Mouse (Mus musculus): ENCODE results near the gene Frat1.
"Not testable (repeated sequence)": the region's sequence is repeated elsewhere in the genome, so short reads cannot be mapped to it uniquely, and the experiment has no call there.

The Frat1 gene

DNA sequence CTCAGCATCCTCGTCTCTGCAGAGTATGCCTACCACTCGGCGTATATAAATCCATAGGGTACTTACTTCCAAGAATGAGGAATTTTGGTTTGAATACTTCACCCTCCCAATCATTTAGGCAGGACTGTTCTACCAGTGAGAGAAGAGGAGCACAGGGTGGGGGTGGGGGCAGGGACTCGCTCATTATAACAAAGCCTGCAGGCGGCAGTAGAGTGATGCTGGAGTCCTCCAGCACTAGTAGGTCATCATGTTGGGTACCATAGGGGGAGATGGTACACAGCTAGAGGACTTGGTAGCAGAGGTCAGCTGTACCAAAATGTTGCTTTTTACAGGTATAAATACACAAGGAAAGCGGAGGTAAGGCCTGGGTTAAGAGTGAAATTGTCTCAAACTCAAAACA, 14.6 kb downstream of the Frat1 start:
- no peak for DNase-seq (ENCODE audit: low spot score)

DNA sequence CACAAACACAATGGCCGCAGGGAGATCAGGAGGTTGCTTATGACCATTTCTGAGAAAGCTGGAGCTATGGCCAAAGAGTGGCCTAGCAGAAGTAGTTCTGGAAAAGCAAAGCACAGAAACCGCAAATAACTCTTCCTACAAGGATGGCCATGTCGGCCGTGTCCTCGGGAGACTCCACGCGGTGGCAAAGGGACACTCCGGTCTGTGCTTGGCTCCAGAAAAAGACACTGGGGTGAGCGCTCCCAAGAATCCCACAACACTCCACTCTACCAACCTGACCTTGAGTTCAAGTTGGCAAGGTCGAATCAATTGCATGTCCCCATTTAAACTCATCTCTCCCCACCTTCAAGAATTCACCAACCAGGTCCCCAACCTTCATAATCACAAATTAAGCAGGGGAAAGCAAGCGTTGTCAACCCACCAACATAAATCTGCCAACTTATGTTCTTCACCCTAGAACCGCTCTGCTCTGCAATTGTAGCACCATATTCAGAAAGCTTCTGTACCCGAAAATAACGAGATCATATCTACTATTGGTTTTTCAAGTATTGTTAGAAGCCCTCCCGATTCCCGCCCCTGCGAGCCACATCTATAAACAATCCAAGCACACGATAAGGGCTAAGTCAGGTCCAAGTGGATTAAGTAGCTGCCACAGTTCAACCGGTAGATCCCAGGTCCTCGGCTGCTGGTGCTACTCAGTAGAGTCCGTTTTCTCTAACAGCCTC, 16.8 kb downstream of the Frat1 start:
- DNase-seq (ENCODE audit: low spot score), result no peak

DNA sequence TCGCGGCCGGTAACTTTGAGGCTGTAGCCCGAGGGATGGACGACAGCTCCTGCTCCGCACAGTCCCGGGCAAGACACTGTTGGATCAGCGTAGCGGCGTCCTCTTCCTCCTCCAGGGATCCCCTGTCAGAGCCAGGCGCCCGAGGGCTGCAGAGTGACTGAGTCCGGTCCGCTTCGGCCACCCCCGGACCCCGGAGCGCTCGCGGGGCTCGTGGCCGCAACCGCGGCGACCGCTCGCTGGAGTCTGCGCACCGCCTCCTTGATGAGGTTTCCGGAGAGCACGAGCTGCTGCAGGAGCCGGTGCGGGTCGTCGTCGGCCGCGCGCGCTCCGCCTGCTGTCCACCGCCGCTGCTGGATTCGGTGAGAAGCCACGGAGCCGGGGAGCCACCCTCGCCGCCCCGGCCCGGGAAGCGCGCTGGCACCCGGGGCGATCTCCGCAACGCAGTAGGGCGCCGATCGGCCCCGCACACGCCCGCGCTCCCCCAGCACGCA, 17.4 kb downstream of the Frat1 start:
- peak; percentile 64 for DNase-seq (ENCODE audit: low spot score)

DNA sequence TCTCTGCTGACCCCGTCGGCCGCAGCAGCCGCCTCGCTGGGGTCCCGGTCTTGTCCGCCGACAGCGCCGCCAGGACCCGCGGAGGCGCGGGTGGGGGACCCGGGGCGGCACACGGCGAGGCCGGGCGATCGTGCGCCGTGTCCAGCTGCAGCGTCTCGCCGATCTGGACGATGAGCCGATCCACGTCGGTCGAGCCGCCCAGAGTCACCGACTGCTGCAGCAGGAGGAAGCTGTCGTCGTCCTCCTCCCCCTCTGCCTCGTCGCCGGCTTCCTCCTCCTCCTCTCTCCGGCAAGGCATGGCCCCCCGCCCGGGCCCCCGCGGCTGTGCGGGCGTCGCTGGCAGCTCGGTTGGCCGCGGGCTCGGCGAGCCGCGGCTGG, 17.8 kb downstream of the Frat1 start:
- DNase-seq (ENCODE audit: low spot score), result peak; percentile 58

DNA sequence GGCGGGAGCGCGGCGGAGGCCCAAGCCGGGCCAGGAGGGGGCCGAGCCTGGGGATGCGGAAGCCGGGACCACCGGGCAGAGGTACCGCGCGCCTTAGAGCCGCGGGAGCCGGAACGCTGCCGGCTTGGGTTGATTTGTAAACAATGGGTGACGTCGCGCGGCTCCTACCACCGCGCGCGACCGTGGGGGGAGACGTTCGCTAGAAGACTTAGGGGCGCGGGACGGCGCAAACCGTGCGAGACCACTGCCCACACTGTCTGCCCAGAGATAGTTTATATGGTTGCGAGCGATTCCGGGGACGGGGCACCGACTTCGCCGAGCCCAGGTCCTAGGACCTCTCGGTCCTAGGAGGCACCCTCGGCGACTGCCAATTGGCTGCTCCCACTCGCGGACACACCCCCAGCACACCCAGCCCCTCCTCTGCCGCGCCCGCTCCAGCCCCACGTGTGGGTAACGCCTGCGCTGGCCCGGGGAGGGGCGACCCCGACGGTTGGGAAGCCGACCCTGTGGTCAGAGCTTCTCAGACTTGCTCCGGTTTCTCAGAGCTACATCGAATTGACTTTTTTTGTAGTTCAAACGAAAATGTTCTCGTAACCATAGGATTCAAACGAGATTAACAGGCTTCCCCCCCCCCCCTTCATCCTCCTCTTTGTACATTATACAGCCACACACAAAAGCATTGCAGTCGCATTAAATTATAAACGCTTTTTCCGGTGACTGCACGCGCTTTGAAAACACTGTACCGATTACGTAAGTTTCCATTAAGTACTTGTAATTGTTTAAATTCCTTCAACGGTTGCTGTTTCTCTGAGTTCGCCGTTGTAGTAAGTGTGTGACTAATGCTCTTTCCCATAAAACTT, 18.5 kb downstream of the Frat1 start, which contains the start of gene Frat2:
TSS of gene Frat2 (minus strand) at position 141 of the 860 bp plus-strand sequence.
- peak; percentile 89 for DNase-seq (ENCODE audit: low spot score)

DNA sequence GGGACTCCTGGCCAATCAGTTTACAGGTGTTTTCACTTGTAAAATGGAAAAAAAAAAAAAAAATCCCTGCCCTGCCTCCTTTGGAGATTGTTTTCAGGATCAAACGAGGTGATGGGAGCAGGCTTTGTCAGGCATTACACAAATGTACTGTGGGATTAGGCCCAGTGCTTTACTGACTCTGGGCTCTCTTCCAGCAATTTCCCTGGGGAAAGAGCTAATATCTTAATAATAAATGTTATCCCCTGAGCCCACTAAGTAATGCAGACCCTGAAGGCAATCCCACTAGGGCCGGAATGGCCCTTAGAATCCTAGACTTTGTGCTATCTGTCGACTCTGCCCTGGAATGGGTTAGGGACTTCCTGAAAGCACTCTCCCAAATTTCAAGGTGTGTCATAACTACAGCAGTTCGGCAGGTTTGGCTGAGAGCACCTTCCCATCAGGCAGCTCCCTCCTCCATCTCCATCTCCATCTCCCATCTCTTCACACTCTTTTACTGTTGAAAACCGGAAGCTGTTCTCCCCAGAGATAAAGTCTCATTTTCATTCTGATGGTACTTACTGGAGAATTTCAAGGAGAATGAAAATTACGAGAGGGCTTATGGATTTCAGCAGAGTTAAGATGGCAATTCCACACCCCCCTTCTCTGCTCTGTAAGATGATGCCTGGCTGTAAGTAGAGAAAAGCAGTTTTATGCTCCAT, 20.4 kb downstream of the Frat1 start:
- DNase-seq (ENCODE audit: low spot score), result no peak

DNA sequence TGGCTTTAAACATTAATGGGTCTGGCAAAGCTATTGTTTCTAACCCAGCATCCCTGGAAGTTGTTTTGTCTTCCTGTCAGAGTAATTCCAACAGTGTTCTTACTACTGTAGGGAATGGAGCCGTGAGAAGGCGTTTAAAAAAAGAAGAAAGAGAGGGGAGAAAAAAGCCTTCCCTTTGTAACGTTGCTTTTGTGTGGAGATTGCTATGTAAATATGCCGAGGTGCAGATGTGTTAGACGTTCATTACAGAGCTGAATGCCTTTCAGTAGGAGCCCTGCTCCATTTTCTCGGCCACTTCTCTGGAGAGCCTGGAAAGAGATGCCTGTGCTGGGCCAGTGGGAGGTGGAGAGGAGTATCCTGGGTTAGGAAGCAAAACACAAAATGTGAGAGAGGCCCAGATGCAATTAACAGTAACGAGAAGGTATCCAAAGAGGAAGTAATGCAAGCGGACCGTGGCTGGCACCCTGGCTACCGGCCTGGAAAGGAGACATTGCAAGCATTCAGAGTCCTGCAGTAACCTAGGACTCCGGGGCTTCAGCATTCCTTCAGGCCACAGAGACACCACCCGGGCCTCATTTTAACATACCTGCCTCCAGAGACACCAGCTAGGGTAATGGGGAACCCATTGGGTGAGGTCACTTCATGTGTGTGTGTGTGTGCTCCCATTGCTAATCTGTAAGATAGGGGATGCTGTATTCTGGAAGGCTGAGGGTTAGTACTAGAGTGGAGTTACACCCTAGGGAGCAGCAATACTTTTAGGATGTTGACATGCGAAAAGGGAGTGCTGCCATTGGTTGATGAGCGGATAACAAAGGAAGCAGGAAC, 21.2 kb downstream of the Frat1 start:
- no peak for DNase-seq (ENCODE audit: low spot score)

DNA sequence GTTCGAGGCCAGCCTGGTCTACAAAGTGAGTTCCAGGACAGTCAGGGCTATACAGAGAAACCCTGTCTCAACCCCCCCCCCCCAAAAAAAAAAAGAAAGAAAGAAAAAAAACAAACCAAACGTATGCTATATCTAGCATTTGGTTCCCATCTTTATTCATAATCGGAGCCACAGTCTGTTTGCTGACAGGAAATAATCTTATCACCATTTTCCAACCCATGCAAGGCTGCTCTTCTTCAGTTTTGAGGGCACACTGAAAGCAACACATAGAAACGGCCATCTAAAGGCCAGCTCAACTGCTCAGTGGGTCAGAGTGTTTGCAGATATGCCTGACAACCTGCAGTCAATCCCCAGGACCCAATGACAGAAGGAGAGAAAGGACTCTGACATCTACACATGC, 22.7 kb downstream of the Frat1 start:
- no peak for DNase-seq (ENCODE audit: low spot score)

DNA sequence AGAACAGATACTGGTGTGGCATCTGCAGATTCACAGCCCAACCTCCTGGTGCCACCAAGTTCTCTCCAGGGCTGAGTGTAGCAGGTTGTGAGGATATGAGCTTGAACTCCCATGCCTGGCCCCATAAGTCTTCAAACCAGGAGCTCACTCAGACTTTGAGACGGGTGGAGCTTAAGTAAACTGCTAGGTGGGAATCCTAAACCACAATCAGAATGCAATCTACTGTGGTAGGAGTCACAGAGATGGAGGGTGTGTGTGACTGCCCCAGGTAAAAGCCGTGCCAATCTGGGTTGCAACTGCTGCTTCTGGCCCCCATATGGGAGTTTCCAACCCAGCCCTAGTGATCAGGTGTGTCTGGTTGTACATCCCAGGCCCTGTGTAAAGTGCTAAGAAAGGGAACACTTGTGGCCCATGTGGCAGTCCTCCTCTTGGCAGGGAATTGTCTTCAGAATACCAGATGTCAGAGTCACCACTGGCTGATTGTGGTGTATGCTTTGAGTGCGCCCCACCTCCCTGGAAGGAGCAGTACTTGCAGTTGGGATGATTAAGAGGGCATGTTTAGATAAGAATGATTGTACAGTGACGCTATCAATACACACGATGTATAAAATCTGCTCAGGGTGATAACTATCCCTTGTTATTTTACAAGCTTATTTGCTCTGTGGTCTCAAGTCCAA, 27.5 kb downstream of the Frat1 start:
- no peak for DNase-seq (ENCODE audit: low spot score)

DNA sequence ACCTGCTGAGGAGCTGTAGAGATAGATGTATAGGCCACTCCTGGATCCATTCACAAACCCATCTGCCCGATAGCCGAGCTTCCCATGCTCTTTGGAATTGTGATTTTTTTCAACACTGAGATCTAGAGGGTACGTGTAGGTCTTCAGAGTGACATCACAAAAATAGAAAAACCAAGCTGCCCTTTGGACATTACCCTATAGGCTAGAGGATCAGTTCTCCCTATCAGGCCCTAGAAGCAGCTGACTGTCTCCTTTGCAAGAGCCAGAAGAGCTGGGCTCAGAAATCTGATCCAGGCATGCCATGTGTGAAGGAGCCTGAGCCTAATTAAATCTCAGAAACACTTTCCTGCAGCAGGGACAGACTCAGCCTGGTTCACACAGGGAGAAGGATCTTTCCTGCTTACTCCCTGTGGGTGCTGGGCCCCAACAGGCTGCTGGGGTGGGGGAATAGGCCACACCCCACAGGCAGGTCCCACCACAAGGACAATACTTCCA, 28.1 kb downstream of the Frat1 start:
- no peak for DNase-seq (ENCODE audit: low spot score)

DNA sequence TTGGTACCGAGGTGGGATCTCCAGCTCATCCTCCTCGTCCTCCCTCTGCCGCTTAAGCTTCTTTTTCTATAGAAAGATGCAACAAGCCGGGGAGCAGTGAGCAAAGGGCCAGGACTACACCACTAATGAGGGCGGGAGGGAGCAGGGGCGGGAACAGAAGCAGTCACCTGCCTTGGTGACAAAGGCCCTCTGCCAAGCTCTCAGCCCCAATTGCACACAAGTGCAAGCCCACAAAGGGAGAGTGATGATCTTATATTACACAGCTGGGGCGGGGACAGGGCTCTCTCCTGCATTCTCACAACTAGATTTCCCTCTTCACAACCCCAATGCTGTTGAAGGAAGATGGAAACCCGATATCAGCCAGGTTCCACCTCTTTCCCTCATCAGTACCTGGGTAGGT, 36.9 kb downstream of the Frat1 start:
- no peak for DNase-seq (ENCODE audit: low spot score)

DNA sequence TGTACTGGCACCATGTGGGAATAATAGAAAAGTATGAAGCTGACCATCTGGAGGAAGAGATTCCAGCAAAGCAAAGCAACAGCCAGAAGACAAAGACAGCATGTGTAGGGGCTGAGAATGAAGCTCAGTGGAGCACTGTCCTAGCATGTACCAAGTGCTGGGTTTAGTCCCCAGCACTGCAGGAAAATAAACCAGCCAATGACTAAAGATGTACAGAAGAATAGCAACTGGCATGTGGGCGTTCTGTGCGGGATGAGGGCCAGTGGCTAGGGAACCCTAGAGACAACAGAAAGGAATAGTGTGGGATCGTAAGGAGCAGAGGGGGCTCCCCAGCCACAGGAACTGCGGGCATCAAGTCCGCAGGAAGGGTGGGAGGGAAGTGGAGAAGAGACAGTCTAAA, 39.5 kb downstream of the Frat1 start:
- DNase-seq (ENCODE audit: low spot score), result no peak

DNA sequence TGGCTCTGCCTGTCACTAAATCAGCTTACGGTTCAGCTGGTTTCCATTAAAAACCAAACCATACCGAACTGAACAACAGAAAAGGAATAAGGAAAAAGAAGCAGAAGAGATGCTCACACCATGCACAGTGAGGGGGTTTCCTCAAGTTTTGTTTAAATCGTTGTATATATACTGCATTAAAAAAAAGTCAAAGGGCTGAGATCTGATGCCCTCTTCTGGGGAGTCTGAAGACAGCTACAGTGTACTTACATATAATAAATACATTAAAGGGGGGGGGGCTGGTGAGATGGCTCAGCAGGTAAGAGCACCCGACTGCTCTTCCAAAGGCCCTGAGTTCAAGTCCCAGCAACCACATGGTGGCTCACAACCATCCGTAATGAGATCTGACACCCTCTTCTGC, 40.2 kb downstream of the Frat1 start:
- DNase-seq (ENCODE audit: low spot score), result not testable (repeated sequence)

DNA sequence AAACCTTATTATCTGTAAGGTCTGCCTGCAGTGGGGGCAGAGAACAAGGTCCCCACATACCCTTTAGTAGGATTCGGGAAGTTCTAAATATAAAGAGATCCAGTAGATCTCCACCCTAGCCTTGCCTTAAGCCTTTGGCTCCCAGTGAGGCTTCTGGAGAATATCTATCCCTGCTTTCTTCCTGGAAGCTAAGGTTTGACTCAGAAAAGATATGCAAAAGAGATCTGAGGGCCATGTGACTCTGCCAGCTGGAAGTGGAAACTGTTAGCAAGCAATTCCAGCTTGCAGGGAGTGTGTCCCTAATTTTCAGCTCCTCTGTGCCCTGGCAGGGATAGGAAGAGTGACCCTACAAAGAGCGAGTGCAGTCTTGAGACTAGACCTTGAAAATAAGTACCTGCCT, 42.5 kb downstream of the Frat1 start:
- no peak for DNase-seq (ENCODE audit: low spot score)

DNA sequence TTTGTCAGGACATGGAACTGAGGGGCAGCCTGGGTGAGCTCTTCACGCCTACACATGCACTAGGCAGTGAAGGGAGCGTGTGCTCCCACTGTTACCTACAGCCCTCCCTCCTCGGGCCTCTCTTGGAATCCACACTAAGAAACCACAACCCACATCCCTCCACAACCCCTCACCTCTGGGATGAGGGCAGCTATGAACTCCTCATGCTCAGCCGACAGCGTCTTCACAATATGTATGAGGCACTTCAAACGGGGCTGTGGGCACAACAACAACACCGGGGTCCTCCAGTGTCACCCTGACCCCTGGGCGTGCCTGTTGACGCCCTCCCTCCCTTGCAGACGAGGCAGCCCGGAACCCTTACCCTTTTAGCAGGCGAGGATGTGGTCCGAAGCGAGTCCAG, 44.6 kb downstream of the Frat1 start:
- no peak for DNase-seq (ENCODE audit: low spot score)

DNA sequence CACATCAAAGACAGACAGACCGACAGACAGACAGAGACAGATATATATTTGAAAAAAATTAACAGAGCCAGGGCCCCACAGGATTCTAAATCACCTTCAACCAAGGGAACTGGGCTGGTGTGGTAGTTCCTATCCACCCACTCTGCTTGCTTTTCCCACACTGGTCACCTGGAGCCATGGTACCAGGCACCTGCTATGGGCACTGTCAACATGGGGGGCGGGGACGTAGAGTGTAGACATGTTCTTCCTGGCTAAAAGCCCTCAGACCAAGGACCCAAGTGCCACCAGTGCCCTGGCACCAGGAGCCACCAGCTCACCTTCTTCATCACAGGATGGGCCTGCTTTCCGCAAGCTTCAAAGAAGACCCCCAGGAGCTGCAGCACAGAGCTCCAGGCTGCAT, 52.1 kb downstream of the Frat1 start:
- DNase-seq (ENCODE audit: low spot score), result no peak
